Mouse (Mus musculus): ENCODE results near the gene Rpl36-ps4.

- TF ChIP-seq POLR2A (IDR thresholded peaks at IDR 0.05; ENCODE audit: low read depth, low read length) (no peak), CTCF (IDR thresholded peaks at IDR 0.05; ENCODE audit: extremely low read depth, insufficient read length, insufficient replicate concordance, low read depth, low read length) (no peak)
Observed at GRCm38 (mm10) chr17:87873943-87874342, 46.8 kb upstream of the Rpl36-ps4 start.

Data from small intestine, adult 2 months (tissue).